Mouse (Mus musculus) kidney, adult 2 months (tissue): Measurements from ENCODE around the gene Pcdh20.

Experiments used
- CTCF ChIP-seq: fragments of 200-500 bp; conservative IDR thresholded peaks from 2 replicates; pipeline ENCODE4 v1.5.1; 2011; ENCODE audit warnings: low read depth, mild to moderate bottlenecking, control low read depth, low read length, moderate library complexity, mixed read lengths; ENCODE audit not compliant: insufficient read depth, insufficient read length
- POLR2A ChIP-seq: fragments of 200-500 bp; IDR thresholded peaks from one replicate; pipeline ENCODE4 v1.6.1; 2011; ENCODE audit warnings: low read depth, low read length, control low read depth

GRCm38 (mm10) chr14:88463357-88463756 is 7.8 kb downstream of the Pcdh20 start:
- TF ChIP-seq CTCF (no peak), POLR2A (no peak)
